Mouse (Mus musculus) bone marrow macrophage, adult 2 months (primary cell): ENCODE data around the gene Cnga3.

Experiments
- CTCF ChIP-seq: IDR thresholded peaks from 2 replicates; pipeline ENCODE4 v1.5.1; 2012; ENCODE audit warnings: low read depth, mild to moderate bottlenecking, low read length, moderate library complexity
- POLR2A ChIP-seq: IDR thresholded peaks from 2 replicates; pipeline ENCODE4 v1.6.1; 2012; ENCODE audit warnings: mild to moderate bottlenecking, low read depth, low read length, borderline replicate concordance

DNA sequence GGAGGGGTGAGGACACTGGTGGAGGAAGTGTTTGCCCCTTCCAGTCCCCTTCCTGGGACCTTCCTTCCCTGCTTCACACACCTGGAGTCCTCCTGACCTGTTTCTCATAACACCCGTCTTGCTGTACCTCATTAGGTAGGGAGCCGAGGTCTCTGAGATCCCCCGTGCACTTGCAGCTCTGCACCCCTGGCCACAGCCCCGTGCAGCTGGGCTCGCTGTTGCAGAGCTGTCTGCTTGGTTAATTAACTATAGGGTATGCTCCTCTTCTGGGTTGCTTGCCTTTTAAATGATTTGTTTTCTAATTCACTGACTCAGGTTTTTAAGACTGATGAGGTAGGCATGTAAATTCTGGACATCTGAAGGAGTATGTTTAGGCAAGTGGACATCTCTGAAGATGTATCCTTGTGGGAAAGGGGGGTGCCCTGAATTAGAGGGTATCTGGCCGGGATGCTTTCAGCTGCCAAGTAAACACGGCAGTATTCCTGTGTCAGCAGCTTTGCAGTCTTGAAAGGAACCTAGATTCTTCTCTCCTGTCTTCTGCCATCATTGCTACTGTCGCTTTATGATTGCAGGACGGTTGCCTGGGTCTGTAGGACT, 91.6 kb downstream of the Cnga3 start:
- TF ChIP-seq CTCF (no peak), POLR2A (no peak)
